Mouse (Mus musculus) cerebellum, adult 8-10 months (tissue): Measurements from ENCODE around the gene Ssh1.

Experiments
- DNase-seq: peaks from one replicate; pipeline ENCODE4 v3.0.0; 2022

Gene Ssh1

DNA sequence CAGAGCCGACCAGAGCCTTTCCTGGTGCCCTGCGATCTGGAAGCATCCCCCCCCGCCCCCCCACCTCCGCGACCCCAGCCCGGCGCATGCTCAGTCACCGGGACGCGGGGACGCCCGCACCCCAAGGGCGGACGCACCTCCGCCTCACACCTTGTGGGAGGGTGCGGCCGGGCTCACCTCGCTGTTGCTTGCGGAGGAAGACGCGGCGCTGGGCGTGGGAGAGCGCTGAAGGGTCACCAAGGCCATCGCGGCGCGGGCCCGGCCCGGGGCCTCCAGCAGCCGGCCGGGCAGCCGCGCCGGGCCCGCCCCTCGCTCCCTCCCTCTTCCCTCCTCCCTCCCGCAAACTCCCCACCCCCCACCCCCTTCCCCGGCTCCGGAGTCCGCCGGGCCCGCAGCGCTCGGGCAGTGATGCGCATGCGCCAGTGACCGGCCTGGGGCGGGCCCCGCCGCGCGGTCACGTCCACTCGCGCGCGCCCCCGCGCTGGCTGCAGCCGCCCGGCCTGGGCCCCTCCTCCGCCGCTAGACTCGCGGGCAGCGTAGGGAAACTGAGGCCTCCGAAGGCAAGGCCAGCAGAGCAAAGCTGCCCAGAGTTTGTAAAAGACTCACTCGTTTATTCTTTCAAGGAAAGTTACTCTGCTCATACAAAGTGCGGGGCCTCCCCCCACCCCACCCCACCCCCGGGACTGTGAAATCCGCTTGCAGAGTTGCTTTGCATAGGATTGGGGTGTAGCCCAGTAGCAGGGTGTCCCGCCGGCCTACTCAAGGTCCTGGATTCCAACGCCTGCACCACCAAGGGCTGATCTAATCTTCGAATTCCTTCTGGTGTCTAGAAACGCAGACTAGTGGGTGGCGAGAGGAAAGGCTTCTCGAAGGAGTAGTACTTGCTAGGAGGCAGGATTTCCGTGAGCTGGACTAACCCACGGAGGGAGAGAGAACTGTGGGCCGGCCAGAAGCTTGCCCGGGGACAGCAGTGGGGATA lies at the start of gene Ssh1:
TSS of gene Ssh1 (minus strand) at position 408 of the 979 bp plus-strand sequence.
- peak; percentile 89 for DNase-seq

DNA sequence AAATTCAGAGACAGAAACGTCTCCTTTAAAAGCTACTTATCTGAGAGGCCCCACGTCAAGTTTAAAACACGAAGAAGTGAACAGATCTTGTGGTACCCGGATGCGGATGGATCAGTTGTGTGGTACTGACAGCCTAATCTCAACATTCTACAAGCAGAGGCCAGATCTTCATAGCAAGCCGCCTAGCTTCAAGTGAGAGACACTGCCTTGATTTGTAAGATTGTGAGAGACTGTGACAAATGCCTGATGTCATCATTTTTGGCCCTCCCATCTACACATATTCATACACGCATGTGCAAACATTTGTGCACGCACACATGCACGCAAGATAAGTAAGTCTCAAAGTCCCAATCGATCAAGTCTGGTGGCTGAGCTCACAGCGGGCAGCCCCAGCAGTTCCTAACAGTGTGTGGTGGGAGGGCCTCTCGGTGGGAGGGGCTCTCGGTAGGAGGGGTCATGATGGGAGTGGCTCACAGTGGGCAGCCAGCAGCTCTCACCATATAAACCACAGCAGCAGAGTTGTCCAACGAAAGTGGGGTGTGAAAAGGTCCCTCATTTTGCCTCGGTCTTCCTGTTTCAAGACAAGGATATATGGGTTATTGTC lies 47.7 kb upstream of the Ssh1 start:
- DNase-seq = no peak

DNA sequence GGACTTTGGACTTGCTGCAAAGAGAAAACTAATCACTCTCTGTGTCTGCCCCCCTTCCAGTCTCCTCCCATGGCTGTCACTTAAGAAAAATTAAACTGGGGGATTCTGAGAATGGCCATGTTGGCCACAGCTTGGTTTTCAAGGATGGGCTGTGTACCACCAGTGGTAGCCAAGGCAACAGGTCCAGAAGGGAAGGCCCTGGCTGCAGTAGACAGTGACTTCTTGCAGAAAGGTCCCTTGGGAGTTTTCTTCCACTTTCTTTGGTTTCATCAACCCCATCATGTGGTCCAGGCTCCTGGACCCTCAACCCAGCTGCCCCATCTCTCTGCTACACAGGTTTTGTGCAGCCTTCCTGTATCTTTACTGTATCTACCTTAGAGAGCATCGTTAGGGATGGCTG lies 47.2 kb upstream of the Ssh1 start:
- DNase-seq = no peak

DNA sequence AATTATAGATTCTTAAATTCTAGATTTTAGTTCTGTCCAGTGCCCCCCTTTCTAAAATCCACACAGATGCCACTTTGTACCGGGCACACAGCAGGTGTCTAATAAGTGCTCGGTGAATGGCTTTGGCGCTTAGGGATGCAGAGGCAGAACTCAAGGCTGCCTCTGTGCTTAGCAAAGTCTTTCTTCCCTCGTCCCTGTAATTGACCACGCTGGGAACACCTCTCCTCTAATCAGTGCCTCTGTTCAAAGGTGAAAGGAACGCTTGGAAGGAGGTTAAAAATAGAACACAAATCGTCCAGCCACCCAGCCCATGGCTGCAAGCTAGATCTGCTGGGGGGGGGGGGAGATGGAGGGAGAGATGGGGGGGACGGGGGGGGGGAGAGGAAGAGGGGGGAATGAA lies 46.8 kb upstream of the Ssh1 start:
- no peak for DNase-seq

DNA sequence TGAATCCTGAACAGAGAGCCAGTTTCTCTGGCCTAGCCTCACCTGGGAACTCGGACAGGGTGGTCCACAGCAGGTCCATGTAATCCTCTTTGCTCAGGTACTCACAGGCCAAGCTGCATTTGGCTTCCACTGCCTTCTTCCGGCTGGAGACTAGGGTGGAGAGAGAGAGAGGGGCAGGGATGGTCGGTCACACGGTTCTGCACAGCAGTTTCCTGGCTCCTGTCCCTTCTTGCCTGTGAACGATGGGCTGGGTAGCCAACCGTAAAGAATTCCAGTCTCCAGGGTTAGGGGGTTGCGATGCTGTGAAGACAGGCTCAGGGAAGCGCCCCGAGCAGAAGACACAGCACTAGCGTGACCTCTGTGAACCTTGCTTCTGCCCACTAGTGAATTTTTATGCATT lies 41.4 kb upstream of the Ssh1 start:
- DNase-seq = no peak

DNA sequence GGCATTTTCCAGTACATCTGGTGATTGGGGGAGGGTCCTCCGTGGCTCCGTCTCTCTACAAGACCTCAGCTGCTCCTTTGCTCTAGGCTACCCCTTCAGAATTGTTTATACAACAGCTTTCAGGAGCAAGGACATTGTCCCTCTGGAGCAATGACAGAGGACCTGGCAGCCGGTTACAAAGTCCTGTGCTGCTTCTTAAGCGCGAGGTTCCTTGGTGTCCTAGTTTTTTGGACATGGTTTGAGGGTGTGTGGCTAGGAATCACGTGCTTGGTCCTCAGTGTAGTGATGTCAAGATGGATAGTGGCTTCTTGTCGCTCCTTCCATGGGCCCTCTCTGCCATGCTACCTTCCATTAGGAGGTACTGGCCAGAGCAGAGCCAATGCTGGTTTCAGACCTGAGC lies 40.7 kb upstream of the Ssh1 start:
- no peak for DNase-seq

DNA sequence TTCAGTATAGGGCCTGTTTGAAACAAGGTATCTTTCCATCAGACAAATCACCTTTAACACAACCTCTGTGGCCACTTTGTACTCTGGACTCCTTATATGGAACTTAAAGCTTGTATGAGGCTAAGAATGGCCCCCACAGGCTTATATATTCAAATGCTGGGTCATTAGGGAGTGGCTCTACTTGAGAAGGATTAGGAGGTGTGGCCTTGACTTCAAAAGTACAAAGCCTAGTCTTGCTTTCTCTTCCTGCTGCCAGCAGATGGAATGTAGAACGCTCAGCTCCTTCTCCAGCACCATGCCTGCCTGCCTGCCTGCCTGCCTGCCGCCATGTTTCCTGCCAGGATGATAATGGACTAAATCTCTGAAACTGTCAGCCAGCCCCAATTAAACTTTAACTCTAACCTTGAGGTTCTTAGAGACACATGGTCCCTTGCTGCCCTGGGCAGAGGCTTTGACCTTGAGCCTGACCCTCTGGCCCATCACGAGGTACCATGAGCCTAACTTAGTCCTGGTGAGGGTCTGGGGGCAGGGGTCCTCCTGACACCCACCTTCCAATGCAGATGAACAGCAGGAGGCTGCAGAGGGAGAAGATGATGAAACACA lies 38.6 kb upstream of the Ssh1 start:
- DNase-seq = no peak

DNA sequence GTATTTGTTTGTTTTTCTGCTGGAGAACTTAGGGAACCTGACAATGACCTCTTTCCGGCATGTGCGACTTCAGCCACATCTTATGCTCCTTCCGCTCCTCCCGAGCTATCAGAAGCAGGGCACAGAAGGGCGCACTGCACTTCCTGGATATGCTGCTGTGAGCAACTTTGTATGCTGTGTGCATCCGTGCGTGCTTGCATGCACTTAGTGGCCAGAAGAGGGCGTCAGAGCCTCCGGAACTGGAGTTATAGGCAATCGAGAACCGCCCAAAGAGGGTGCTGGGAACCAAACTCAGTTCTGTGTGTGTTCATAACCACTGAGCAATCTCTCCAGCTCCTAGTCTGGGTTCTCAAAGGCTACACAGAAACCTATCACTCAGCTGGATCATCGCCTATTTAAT lies 37.0 kb upstream of the Ssh1 start:
- no peak for DNase-seq

DNA sequence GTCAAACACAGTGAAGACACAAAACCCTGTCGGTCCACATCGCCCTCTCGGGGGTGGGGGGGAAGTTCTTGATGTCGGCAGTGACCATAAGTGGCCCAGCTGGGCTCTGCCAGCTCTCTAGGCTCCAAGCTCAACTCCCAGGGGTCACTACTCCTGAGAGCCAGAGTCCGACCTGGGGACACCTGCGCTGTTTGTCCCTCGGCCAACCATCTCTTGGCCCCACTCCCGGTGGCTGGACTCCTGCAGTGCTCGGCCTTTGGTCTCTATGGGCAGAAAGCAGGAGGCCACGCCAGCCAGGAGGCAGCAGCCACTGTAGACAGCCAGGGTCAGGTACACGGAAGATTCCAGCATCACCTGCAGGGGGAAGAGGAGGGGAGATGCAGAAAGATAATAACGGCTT lies 34.4 kb upstream of the Ssh1 start:
- peak; percentile 65 for DNase-seq

DNA sequence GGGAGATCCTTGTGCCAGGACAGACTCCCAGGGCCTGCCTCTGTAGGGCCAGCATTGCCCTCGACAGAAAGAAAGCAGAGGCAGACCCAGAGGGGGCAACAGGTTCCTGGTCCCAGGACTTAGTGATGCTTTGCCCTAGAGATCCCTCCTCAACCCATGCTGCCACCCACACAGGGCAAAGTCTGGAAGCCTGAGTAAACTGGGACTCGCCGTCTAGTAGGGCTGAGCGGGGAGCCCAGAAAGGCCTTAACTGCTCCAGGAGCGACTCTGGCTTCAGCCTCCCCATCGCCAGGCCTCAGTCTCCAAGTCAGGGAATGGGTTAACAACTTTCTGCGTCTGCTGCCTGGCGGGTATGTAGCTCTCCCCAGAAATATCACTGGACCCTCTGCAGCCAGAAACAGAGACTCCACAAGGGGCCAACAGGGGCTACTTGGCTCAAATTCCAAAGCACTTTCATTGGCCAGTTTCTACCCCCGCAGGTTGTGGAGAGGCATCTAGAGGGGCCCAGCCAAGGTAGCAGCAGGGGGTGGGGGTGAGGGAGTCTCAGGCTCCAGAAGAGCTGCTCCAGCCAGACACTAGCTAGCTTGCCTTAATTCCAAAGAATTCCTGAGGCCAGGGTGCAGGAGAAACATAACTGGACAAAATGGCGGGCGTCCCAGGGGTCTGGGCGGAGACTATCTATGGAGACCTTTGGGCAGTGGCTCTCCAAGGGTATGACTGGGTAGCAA lies 33.7 kb upstream of the Ssh1 start:
- no peak for DNase-seq

DNA sequence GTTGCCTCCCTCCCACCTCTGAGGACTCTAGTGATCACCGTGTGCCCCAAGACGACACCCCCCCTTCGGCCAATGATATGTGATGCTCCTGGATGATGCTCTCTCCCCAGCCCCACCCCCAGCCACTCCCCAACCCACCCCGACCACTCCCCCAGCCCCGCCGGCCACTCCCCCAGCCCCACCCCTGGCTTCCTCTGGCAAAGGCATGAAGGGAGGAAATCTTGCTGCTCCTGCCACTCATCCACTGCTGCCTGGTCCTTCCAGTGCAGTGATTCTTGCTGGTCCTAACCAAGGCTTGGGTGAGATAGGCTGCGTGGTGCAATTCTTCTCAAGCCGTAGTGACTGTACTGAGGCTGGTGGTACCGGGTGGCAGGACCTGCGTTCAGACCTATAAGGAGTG lies 31.2 kb upstream of the Ssh1 start:
- DNase-seq = no peak

DNA sequence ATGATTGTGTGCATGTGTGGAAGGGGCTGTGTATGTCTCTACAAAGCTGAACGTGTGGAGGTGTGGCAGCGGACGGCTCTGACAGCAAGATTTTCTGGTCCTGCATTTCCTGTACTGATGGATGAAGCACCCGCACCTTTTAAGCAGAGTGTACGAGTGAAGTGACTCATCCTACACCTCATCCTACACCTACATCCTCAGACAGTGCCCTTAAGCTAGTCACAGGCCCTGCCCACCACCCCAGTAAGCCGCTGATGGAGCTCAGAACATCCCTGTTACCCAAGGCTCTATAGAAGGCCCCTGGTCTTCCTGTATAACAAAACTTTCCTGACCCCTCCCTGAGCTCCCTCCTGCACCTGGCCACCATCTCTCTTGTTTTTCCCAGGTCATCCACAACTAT lies 30.7 kb upstream of the Ssh1 start:
- DNase-seq = no peak

DNA sequence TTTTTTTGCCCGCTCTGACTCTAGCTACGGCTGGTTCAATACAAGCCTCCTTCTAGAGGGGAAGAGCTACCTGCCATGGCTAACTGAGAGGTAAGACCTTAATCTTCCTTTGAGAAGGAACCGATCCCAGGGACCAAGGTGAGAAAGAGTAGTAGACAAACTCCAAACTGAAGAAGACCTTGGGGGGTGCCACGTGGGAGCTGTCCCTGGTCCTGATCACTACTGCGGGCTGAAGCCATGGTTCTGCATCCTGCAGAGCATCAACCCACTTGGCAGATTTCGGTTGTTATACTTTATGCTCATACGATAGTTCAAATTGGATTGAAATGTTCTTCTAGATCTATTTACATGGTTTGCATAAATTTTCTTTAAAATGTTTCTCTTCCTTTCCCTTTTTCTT lies 21.4 kb upstream of the Ssh1 start:
- no peak for DNase-seq

DNA sequence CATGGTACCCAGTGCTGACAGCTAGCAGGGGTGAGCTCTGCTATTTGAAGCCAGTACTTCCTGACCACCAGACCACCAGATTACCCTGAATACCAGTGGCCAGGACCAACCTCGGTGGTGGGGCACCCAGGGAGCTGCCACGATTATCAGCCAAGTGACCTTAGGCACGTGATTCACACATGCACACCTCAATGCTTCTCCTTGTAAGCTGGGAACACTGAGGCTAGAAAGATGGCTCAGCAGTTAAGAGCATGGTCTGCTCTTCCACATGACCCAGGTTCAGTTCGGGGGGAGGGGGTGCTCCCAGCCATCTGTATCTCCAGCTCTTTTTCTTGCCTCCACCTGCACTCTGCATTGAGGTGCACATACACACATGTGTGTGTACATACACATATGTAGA lies 15.4 kb upstream of the Ssh1 start:
- no peak for DNase-seq

DNA sequence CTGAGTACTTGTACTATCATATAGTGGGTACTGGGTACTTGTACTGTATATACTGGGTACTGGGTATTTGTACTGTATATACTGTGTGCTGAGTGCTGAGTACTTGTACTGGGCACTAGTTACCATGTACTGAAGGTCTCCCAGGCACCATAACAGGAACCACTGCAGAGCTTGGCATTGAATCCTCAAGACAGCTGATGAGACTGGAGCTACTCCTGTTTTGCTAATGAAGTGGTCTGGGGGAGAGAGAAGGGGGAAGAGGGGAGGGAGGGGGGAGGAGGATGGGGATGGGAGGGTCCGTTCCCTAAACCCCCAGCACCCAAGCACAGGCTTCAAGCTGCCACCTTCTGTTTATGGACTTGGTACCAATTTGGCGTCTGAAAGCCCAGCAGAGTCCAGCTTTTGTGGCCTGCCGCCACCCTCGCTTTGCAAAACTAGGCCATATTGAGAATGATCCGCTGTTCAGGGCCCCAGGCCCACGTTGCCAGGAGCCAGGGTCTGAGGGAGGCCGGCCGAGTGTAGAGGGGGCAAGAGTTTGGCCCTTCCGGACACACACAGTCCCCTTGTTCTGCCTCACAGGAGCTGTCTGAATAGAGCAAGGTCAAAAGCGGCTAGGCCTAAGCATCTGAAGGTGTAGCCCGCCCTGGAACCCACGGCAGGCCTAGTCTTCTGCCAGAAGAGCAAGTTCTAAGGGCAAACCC lies 14.2 kb upstream of the Ssh1 start:
- DNase-seq = no peak

DNA sequence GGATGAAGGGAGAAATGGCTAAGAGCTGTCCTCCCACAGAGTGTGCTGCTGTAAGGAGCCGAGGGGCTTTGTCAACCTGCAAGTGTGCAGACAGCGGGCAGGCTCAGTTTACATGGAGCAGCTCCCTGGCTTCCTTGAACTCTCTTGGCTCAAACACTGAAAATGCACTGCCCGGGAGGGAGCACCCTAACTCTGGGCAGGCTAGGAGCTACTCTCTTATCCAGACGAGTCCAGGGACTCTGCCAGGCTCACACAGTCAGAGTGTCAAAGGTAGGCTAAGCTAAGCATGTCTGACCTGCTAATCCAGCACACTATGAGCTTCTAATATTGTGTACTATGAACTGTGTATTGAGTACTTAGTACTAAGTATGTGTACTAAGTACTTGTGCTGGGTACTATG lies 13.3 kb upstream of the Ssh1 start:
- no peak for DNase-seq

DNA sequence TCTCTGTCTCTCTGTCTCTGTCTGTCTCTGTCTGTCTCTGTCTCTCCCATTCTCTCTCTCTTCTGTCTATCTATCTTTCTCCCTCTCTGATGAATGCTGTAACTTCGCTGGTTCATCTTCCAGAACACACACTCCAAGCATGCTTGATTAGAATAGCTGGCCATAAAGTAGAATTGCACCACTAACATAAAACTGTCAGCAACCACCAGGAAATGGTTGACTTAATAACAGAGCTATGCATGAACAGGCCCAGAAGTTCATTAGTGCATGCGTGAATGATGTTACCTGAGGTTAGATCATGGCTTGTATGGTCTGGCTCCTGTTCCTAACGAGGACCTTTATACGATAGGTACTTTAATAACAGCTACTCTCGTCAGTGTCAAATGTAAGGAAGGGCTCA lies 11.4 kb upstream of the Ssh1 start:
- DNase-seq = no peak

DNA sequence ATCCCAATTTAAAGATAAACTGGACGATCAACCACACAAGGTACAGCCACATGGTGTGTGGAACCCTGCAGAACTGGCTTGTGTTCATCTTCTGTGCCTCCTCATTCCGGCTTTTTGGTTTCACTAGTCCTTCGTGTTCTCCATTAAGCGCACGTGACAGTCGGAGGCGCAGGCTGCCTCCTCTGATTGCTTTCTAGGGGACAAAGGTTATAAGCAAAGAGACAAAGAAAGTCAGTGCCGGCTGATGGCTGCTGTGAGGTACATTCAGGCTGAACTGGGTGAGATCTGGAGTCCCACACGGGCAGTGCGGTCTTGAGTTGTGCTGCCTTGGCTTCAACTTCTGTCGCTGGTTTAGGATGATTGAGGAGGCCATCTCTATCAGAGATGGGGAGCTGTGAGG lies 10.9 kb upstream of the Ssh1 start:
- DNase-seq = no peak

DNA sequence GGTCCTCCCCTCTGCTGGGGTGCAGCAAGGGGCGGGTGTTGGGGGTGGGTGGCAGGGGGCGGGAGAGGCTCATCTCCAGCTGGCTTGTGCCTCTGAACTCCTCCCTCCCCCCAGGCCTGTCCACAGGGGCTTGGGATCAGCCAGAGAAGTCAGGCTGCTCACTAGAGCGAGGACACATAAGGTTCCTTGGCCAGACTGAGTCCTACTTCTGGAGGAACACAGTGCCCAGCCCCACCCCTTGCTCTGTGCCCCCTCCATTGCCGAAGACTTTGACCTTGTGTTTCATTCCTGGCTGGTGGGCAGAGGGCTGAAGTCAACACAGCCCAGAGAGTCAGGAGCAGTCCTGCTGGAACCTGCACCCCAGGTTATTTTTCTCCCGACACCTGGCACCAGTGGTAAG lies 9.8 kb upstream of the Ssh1 start, which contains the start of gene Dao:
TSS of gene Dao (plus strand) at position 162 of the 400 bp plus-strand sequence.
- DNase-seq = no peak

DNA sequence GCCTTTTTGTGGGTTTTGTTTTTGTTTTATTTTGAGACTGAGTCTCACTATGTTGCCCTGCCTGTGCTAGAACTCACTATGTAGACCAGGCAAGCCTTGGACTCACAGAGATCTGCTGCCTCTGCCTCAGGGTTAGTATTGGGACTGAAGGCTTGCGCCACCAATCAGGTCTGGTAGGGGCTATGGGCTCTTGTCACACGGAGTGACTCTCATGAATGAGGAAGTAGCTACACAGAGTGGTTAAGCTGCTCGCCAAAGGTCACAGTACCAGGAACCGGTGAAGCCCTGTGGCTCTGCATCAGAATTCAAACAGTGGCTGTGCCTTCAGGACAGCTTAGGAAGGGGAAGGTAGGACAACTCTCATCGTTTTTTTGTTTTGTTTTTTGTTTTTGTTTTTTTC lies 5.7 kb upstream of the Ssh1 start:
- DNase-seq = no peak

DNA sequence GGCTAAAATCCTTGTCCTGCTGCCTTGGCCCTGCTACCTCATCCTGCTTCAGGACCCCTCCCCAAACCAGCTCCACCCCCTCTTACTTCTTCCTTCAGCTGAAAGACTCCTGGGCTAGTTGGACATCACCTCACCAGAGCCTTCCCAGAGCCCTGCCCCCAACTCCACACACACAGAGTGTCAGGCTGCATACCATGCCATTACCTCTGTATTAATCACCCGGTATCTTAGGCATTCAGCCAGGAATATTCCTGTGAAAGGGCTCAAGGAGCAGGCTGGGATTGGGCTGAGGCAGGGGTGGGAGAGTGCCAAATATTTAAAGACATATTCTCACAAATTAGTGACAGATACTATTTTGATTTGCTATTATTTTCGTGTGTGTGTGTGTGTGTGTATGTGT lies 2.8 kb upstream of the Ssh1 start:
- DNase-seq = no peak

DNA sequence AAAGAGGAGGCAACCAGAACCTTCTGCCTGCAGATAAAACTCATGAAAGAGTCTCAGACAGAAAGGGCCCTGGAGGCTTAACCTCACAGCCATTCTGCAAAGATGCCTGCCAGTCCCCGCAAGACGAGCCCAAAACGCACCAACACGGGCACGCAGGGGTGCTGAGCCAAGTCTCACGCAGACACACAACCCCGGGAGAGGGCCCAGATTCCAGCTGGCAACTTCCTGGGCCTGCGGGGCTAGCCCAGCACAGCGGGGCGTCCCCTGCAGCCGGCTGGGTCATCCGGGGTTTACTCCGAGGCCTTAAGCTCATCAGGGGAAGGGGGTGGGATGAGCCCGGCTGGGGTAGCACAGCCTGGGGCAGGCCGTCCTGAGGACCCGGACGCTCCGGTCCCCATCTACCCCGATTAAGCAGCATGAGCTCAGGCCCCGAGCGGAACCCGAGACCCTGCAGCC lies 635 bp downstream of the Ssh1 start:
- DNase-seq = peak; percentile 65
